Mouse (Mus musculus): ENCODE results near the gene Zfp462. TPM values are rescaled to one million over a fixed set of nuclear protein-coding genes. Genes with fewer than 3 reads are reported as not detected.

The Zfp462 gene
- polyA plus RNA-seq, 1 experiment from 2014 or later, result 1.1 TPM

GRCm38 (mm10) chr4:55041106-55041730, 96.4 kb downstream of the Zfp462 start:
- H3K27me3 ChIP-seq (replicated peaks; ENCODE audit: control insufficient read depth, insufficient read depth, low read length), result no peaks in the 10 kb centered on the region
- ATAC-seq, result no peak
- no peaks in the 10 kb centered on the region for H3K9me3 ChIP-seq (ENCODE audit: control insufficient read depth)
- WGBS, result 85% methylated on average over 6 of the region's 6 CpGs
- no peaks in the 10 kb centered on the region for H3K4me1 ChIP-seq (replicated peaks; ENCODE audit: control insufficient read depth, insufficient read depth, low read length)
- no peak overlapping the region for H3K4me3 ChIP-seq (ENCODE audit: low read depth, low read length)
- H3K4me2 ChIP-seq (replicated peaks; ENCODE audit: low read depth), result no peak overlapping the region
- H3K27ac ChIP-seq (ENCODE audit: low read depth, low read length), result no peak overlapping the region
- no peak for TF ChIP-seq CTCF (IDR thresholded peaks at IDR 0.05; ENCODE audit: low read depth)
- H3K36me3 ChIP-seq (ENCODE audit: control insufficient read depth, insufficient read depth), result no peaks in the 10 kb centered on the region; the same call in 1 of the 2 replicates
- H3K9ac ChIP-seq (ENCODE audit: low read depth, low read length), result no peak overlapping the region

GRCm38 (mm10) chr4:55042573-55042972, 97.7 kb downstream of the Zfp462 start:
- Histone ChIP-seq H3K4me1 (replicated peaks; ENCODE audit: control insufficient read depth, insufficient read depth, low read length) (no peaks in the 10 kb centered on the region), H3K36me3 (ENCODE audit: control insufficient read depth, insufficient read depth) (no peaks in the 10 kb centered on the region; the same call in 1 of the 2 replicates), H3K4me3 (ENCODE audit: low read depth, low read length) (no peak overlapping the region), H3K27me3 (replicated peaks; ENCODE audit: control insufficient read depth, insufficient read depth, low read length) (no peaks in the 10 kb centered on the region), H3K4me2 (replicated peaks; ENCODE audit: low read depth) (no peak overlapping the region), H3K9ac (ENCODE audit: low read depth, low read length) (no peak overlapping the region), H3K27ac (ENCODE audit: low read depth, low read length) (no peak overlapping the region), H3K9me3 (ENCODE audit: control insufficient read depth) (no peaks in the 10 kb centered on the region)
- 67% methylated on average over 4 of the region's 4 CpGs for WGBS
- no peak for TF ChIP-seq CTCF (IDR thresholded peaks at IDR 0.05; ENCODE audit: low read depth)
- ATAC-seq, result no peak

GRCm38 (mm10) chr4:55047266-55047665, 102.4 kb downstream of the Zfp462 start:
- no peak for TF ChIP-seq CTCF (IDR thresholded peaks at IDR 0.05; ENCODE audit: low read depth)
- peaks cover 9% of the 10 kb centered on the region; the same call in 1 of the 2 replicates for H3K36me3 ChIP-seq (ENCODE audit: control insufficient read depth, insufficient read depth)
- H3K9ac ChIP-seq (ENCODE audit: low read depth, low read length), result no peak overlapping the region
- no peak for ATAC-seq
- no peak overlapping the region for H3K27ac ChIP-seq (ENCODE audit: low read depth, low read length)
- WGBS, result 66% methylated on average over 7 of the region's 7 CpGs
- no peaks in the 10 kb centered on the region for H3K27me3 ChIP-seq (replicated peaks; ENCODE audit: control insufficient read depth, insufficient read depth, low read length)
- H3K4me3 ChIP-seq (ENCODE audit: low read depth, low read length), result no peak overlapping the region
- H3K9me3 ChIP-seq (ENCODE audit: control insufficient read depth), result no peaks in the 10 kb centered on the region
- H3K4me1 ChIP-seq (replicated peaks; ENCODE audit: control insufficient read depth, insufficient read depth, low read length), result no peaks in the 10 kb centered on the region
- no peak overlapping the region for H3K4me2 ChIP-seq (replicated peaks; ENCODE audit: low read depth)

GRCm38 (mm10) chr4:55049938-55050610, 105.2 kb downstream of the Zfp462 start:
- WGBS, result 85% methylated on average over 16 of the region's 16 CpGs
- Histone ChIP-seq H3K36me3 (ENCODE audit: control insufficient read depth, insufficient read depth) (peaks cover 23% of the 10 kb centered on the region; the same call in 1 of the 2 replicates), H3K4me2 (replicated peaks; ENCODE audit: low read depth) (no peak overlapping the region), H3K9me3 (ENCODE audit: control insufficient read depth) (no peaks in the 10 kb centered on the region), H3K27ac (ENCODE audit: low read depth, low read length) (no peak overlapping the region), H3K4me3 (ENCODE audit: low read depth, low read length) (no peak overlapping the region), H3K9ac (ENCODE audit: low read depth, low read length) (no peak overlapping the region), H3K4me1 (replicated peaks; ENCODE audit: control insufficient read depth, insufficient read depth, low read length) (no peaks in the 10 kb centered on the region), H3K27me3 (replicated peaks; ENCODE audit: control insufficient read depth, insufficient read depth, low read length) (no peaks in the 10 kb centered on the region)
- no peak for TF ChIP-seq CTCF (IDR thresholded peaks at IDR 0.05; ENCODE audit: low read depth)
- ATAC-seq, result no peak

GRCm38 (mm10) chr4:55051345-55051744, 106.5 kb downstream of the Zfp462 start:
- H3K36me3 ChIP-seq (ENCODE audit: control insufficient read depth, insufficient read depth), result peaks cover 23% of the 10 kb centered on the region
- no peak overlapping the region for H3K9ac ChIP-seq (ENCODE audit: low read depth, low read length)
- no peak overlapping the region for H3K4me2 ChIP-seq (replicated peaks; ENCODE audit: low read depth)
- H3K27ac ChIP-seq (ENCODE audit: low read depth, low read length), result no peak overlapping the region
- ATAC-seq, result no peak
- WGBS, result 89% methylated on average over 4 of the region's 4 CpGs
- H3K9me3 ChIP-seq (ENCODE audit: control insufficient read depth), result no peaks in the 10 kb centered on the region
- no peaks in the 10 kb centered on the region for H3K27me3 ChIP-seq (replicated peaks; ENCODE audit: control insufficient read depth, insufficient read depth, low read length)
- H3K4me3 ChIP-seq (ENCODE audit: low read depth, low read length), result no peak overlapping the region
- no peaks in the 10 kb centered on the region for H3K4me1 ChIP-seq (replicated peaks; ENCODE audit: control insufficient read depth, insufficient read depth, low read length)
- TF ChIP-seq CTCF (IDR thresholded peaks at IDR 0.05; ENCODE audit: low read depth), result no peak

GRCm38 (mm10) chr4:55052686-55053085, 107.8 kb downstream of the Zfp462 start:
- H3K27ac ChIP-seq (ENCODE audit: low read depth, low read length), result no peak overlapping the region
- no peak for ATAC-seq
- no peak overlapping the region for H3K4me3 ChIP-seq (ENCODE audit: low read depth, low read length)
- no peaks in the 10 kb centered on the region for H3K27me3 ChIP-seq (replicated peaks; ENCODE audit: control insufficient read depth, insufficient read depth, low read length)
- peaks cover 23% of the 10 kb centered on the region for H3K36me3 ChIP-seq (ENCODE audit: control insufficient read depth, insufficient read depth)
- 94% methylated on average over 10 of the region's 10 CpGs for WGBS
- no peaks in the 10 kb centered on the region for H3K9me3 ChIP-seq (ENCODE audit: control insufficient read depth)
- no peak overlapping the region for H3K4me2 ChIP-seq (replicated peaks; ENCODE audit: low read depth)
- H3K4me1 ChIP-seq (replicated peaks; ENCODE audit: control insufficient read depth, insufficient read depth, low read length), result no peaks in the 10 kb centered on the region
- no peak overlapping the region for H3K9ac ChIP-seq (ENCODE audit: low read depth, low read length)
- TF ChIP-seq CTCF (IDR thresholded peaks at IDR 0.05; ENCODE audit: low read depth), result no peak

All from intestine, postnatal 0 days (tissue).